Comparison of ENCODE assay signal across 9 mouse cellular contexts in genomic region chr3:69519789-69520558, GRCm38 (mm10).
DNase-seq lines count a peak whose midpoint lies in the region; ATAC-seq lines count a peak whose summit lies in the region.
"Had no signal": no experiment of that assay in that cellular context is flagged by ENCODE, and none has a peak within 500 bp of the region (broad histone marks: within the 10 kb centered on the region; RNA-seq: fewer than 3 reads in every experiment).

No protein-coding gene starts in this region.

- no peak overlapping the region for H3K4me3 ChIP-seq in hindbrain, embryonic 16.5 days (ENCODE audit: low read length)
- H3K4me3 ChIP-seq in neural tube, embryonic 14.5 days (ENCODE audit: low read depth, low read length) = no peak overlapping the region

- peaks cover 11% of the 10 kb centered on the region for H3K4me1 ChIP-seq in hindbrain, embryonic 16.5 days (ENCODE audit: control insufficient read depth, insufficient read depth, low read depth, low read length)
- H3K4me1 ChIP-seq in neural tube, embryonic 14.5 days (ENCODE audit: control insufficient read depth, insufficient read depth, low read length) = peaks cover 17% of the 10 kb centered on the region

- no peak overlapping the region for H3K9ac ChIP-seq in hindbrain, embryonic 16.5 days (ENCODE audit: low read depth, low read length)
- H3K9ac ChIP-seq in neural tube, embryonic 14.5 days (replicated peaks; ENCODE audit: low read depth, low read length) = 0 out of 2 replicates have a peak overlapping the region, but pooled peaks have one; percentile 16

- H3K27me3 ChIP-seq in hindbrain, embryonic 16.5 days (replicated peaks; ENCODE audit: control insufficient read depth, insufficient read depth, low read length) = no peaks in the 10 kb centered on the region
- no peaks in the 10 kb centered on the region for H3K27me3 ChIP-seq in neural tube, embryonic 14.5 days (ENCODE audit: control insufficient read depth, insufficient read depth, low read length)

- no peak overlapping the region; the same call in 1 of the 2 replicates for H3K4me2 ChIP-seq in hindbrain, embryonic 16.5 days (ENCODE audit: low read length)
- H3K4me2 ChIP-seq in neural tube, embryonic 14.5 days (ENCODE audit: low read depth, low read length) = no peak overlapping the region

- H3K9me3 ChIP-seq in hindbrain, embryonic 16.5 days (ENCODE audit: control insufficient read depth, low read length) = no peaks in the 10 kb centered on the region
- H3K9me3 ChIP-seq in neural tube, embryonic 14.5 days (ENCODE audit: control insufficient read depth, low read length) = no peaks in the 10 kb centered on the region

- DNase-seq in gastrocnemius, postnatal 10 days = peak; percentile 20
- no peak for DNase-seq in gastrocnemius, adult 18-20 months (ENCODE audit: low spot score)
- peak; percentile 31 to 36 for DNase-seq in cerebellum, postnatal 36 days
- DNase-seq in layer of hippocampus, adult 9-11 months = no peak
- DNase-seq in layer of hippocampus, postnatal 36 days = no peak
- no peak for DNase-seq in layer of hippocampus, postnatal 14 days (ENCODE audit: low spot score in 2 of 2)
- DNase-seq: right cerebral cortex, postnatal 4 days had no signal

- peak overlapping the region; percentile 36; the same call in 1 of the 2 replicates for H3K27ac ChIP-seq in hindbrain, embryonic 16.5 days (ENCODE audit: low read depth, low read length)
- peak overlapping the region; percentile 76 for H3K27ac ChIP-seq in neural tube, embryonic 14.5 days (ENCODE audit: low read depth, low read length)

- peak; percentile 68 for ATAC-seq in hindbrain, embryonic 16.5 days
- ATAC-seq in neural tube, embryonic 14.5 days (ENCODE audit: low read depth) = peak; percentile 45; the same call in 1 of the 2 replicates

- H3K36me3 ChIP-seq in hindbrain, embryonic 16.5 days (ENCODE audit: control insufficient read depth, insufficient read depth, low read length) = no peaks in the 10 kb centered on the region
- H3K36me3 ChIP-seq in neural tube, embryonic 14.5 days (ENCODE audit: control insufficient read depth, insufficient read depth, low read length) = no peaks in the 10 kb centered on the region

- WGBS in hindbrain, embryonic 16.5 days = 60% methylated on average over 21 of the region's 21 CpGs
- 53% methylated on average over 21 of the region's 21 CpGs for WGBS in neural tube, embryonic 14.5 days

Comparison
In these comparisons a context has a peak if more than half of its experiments do, and no peak if none do; other contexts are left out.
1. DNase-seq: peak in gastrocnemius, postnatal 10 days (single experiment) and cerebellum, postnatal 36 days (2 of 2); none in gastrocnemius, adult 18-20 months (single experiment), layer of hippocampus, adult 9-11 months (single experiment), layer of hippocampus, postnatal 36 days (0 of 2) and layer of hippocampus, postnatal 14 days (0 of 2).